Mouse (Mus musculus): ENCODE results near the gene Gcnt3.

Gene Gcnt3

DNA sequence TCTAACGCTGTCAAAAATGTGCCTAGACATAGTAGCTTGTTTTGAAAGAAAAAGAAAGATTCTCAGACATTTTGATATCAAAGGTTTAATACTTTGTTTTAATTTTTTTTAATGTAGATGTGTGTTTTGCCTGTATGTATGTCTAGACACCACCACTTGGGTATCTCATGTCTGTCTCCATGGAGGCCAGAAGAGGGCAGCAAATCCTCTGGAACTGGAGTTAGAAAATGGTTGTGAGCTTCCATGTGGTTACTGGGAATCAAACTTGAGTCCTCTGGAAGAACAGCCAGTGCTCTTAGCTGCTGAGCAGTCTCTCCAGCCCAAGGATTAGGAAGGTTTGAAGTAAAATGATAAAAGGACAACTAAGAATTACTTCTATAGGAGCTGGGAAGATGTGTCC is 38.6 kb downstream of the Gcnt3 start:
- DNase-seq = no peak

- no peak for DNase-seq
Measured at GRCm38 (mm10) chr9:69994547-69994946, 43.3 kb downstream of the Gcnt3 start.

DNA sequence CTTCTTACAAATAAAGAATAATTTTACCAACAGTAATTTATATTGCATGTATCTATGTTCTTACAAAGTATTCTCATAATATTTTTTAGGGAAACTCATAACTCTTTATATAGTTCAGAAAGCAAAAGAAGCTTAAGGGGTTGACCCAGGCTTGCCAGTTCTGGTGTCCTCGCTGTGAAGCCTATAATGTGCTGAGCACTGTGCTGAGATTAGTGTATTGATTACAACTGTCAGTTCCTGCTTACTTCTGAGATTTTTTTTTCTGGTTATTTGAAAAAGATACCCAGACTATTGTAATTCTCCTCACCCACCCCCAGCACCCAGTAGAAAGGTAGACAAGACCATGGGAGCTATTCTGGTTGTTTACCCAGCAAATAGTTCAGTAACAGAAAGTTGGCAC is 44.4 kb downstream of the Gcnt3 start:
- no peak for DNase-seq

DNA sequence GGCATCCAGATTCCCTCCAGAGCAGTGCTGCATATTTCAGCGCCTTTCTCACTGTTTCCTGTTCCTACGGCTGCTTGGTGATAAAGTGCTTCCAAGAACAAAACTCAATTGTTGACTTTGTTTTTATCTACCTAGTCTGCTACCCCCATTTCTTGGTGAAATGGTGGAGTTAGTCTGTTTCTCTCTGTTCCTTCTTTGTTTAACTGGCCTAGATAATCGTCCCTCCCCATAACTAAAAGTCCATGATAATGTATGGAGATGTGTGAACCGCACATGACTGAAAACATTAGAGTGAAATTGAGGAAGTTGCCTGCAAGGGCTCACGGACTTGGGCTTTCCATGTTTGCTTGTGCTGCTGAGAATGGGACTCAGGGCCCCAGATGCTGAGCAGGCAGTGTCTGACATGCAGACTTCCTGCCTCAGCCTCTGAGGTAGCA is 45.0 kb downstream of the Gcnt3 start:
- no peak for DNase-seq

GRCm38 (mm10) chr9:69990346-69990745 is 47.5 kb downstream of the Gcnt3 start:
- no peak for DNase-seq

DNA sequence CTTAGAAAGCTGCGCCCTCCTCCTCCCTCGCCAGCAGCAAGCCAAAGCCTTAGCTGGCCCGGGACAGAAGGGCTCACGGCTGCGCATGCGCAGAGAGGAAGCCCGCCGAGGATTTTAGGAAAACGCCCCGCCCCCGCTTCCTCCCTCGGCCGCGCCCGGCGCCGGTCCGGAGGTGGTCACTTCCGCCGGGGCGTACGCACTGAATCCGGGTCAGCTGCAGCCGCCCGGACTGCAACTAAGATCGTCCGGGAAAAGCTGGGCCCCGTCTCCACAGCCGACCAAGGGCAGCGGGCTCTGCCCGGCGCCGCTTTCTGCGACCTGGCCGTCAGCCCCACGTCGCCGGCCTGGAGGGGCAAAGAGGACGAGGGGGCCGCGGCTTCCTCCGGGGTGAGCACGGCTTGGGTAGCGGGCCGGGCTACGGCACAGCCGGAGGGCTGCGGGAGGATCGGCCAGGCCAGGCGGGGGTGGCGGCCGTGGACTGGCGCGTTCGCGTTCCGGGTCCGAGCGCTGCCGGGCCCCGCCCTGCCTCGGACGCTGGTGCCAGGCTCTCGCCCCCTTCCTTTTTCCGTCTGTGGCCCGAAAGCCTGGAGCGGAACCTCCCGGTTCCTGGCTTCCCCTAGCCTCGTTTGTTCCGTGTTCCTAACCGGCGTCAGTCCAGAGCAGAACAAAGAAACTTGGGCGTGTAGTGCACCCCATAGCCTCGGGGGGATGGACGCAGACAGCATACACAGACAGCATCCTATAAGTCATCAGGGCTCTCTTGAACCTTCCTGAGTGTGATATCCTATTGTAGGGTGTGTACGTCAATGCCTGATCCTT is 48.4 kb downstream of the Gcnt3 start, which contains the start of gene Bnip2:
Gene Bnip2 (plus strand): TSS at position 164 of the 819 bp plus-strand sequence.
- DNase-seq = peak; percentile 98 to 99

DNA sequence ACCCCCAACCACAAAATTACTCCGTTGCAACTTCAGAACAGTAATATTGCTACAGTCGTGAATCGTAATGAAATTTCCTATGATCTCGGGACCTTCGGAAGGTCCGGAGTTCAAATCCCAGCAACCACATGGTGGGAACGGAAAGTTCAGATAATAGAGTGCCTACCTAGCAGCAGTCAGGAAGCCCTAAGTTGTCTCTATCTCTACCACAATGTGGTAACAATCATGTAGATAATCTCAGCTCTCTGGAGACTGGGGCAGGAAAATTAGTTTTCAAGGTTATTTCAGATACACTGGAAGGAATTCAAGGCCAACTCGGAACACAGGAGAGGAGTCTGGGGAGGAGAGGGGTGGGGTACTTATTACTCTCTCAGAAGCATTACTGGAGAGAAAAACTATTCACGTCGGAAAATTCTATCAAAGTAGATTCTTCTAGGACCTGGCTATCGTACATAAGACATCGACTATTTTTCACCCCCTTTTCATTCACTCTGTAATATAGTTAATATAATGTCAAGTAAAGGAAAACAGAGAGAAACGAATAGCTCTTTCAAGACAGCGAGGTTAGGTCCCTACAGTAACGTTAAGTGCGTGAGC is 49.1 kb downstream of the Gcnt3 start:
- peak in 1 of 2 experiments; percentile 20 for DNase-seq

GRCm38 (mm10) chr9:69987579-69987978 is 50.3 kb downstream of the Gcnt3 start:
- peak; percentile 67 to 72 for DNase-seq

DNA sequence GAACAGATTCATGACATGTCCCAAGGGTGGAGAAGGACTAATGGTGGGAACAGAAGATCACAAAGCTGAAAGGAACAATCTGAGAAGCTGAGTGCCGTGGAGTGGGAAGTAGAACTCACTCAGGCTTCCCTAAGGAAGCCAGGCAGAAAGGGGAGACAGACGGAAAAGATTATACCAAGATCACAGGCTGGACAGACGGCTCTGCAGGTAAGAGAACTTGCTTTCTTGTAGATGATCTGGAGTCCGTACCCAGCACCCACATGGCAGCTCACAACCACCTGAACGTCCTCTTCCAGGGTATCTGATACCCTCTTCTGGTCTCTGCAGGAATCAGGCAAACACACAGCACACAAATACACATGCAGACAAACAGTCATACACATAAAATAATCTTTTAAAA is 51.3 kb downstream of the Gcnt3 start:
- DNase-seq = no peak

- no peak for DNase-seq
Measured at GRCm38 (mm10) chr9:69986063-69986462, 51.8 kb downstream of the Gcnt3 start.

GRCm38 (mm10) chr9:69985526-69985925 is 52.4 kb downstream of the Gcnt3 start:
- no peak for DNase-seq
